Mouse (Mus musculus) spleen, adult 12 weeks (tissue): Measurements from ENCODE around the gene Wdr6.
"Not testable (repeated sequence)": the region's sequence is repeated elsewhere in the genome, so short reads cannot be mapped to it uniquely, and the experiment has no call there.

Experiments
- DNase-seq: peaks from one replicate; pipeline ENCODE4 v3.0.0; 2022; ENCODE audit warnings: low spot score

Gene Wdr6

GRCm38 (mm10) chr9:108578545-108579343 is at the start of gene Wdr6:
TSS of gene Wdr6 (minus strand) at chr9:108578739.
- DNase-seq: peak; percentile 74

DNA sequence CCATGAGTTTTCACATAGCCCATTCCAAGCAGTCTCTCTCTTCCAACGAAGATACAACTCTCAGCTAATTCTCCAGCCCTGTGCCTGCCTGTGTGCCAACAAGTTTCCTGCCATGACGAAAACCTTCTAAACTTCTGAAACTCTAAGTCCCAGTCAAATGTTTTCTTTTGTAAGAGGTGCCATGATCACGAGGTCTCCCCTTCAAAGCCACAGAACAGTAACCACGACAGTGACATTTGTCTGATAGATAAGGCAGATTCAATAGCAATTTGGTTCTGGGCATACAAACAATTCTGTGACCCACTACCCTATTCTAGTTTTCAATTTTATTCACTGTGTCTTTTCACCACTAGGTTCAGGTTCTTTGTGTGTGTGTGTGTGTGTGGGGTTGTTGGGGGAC is 49.6 kb upstream of the Wdr6 start:
- no peak for DNase-seq

DNA sequence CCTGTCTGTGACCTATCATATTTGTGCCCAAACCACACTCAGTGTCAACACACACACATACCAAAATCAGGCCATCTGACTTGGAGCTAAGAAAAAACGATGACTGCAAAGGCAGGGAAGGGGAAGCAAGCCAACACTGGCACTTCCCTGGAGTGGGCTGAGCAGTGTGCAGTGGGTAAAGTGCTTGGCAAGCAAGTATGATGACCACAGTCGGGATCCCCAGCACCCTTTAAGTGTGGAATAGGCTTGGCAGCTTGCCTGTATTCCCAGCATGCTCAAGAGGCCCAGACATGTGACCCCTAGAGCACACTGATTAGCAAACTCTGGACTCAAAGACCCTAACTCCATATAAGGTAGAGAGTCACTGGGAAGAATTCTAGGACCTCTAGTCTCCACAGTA is 48.0 kb upstream of the Wdr6 start:
- no peak for DNase-seq

- DNase-seq: no peak
Observed at GRCm38 (mm10) chr9:108617301-108617700, 38.8 kb upstream of the Wdr6 start.

- DNase-seq: no peak
Observed at GRCm38 (mm10) chr9:108611488-108611887, 32.9 kb upstream of the Wdr6 start.

DNA sequence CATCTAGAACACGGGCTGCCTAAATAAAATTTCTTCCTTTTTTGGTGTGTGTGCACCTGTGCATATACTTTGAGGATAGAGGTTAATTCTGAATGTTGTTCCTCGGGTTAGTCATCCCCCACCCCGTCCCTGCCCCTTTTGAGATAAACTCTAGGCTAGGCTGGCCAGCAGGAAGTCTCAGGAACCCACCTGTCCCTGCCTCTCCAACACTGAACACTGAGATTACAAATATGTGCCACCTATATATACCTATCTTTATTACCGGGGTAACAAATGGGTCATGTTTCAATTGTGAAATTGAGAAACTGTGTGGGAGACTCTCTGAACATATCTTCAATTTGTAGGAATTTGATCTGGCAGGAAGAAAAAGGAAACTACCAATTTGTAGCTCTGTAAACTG is 30.4 kb upstream of the Wdr6 start:
- DNase-seq: no peak

DNA sequence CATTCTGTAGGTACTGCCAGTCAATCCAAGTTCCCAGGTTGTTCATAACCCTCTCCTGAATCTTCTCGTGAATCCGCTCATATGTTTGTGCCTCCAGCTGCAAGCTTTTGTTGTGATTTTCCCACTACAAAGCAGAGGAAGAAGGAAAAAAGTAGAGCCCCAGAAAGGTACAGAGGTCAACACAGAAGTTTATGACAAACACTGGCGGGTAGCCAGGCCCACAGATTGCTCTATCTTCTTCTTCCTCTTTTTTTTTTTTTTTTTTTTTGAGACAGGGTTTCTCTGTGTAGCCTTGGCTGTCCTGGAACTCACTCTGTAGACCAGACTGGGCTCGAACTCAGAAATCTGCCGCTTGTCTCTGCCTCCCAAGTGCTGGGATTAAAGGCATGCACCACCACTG is 29.4 kb upstream of the Wdr6 start:
- not testable (repeated sequence) for DNase-seq

GRCm38 (mm10) chr9:108601986-108602385 is 23.4 kb upstream of the Wdr6 start:
- no peak for DNase-seq

DNA sequence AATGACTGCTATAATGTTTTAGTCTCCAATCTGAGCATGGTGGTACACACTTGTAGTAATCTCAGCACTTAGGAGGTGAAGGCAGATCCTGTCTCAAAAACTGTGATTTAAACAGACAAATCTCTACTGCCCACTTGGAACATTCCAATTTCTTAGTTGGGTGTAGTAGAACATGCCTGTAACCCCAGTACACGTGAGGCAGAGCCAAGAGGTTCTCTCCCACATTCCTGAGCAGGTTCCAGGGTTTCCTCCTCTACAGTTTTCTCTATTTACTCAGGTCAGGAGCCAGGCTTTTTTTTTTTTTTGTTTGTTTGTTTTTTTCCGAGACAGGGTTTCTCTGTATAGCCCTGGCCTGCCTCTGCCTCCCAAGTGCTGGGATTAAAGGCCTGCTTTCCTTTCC is 21.5 kb upstream of the Wdr6 start:
- DNase-seq: no peak

GRCm38 (mm10) chr9:108599021-108599566 is 20.6 kb upstream of the Wdr6 start:
- no peak for DNase-seq

DNA sequence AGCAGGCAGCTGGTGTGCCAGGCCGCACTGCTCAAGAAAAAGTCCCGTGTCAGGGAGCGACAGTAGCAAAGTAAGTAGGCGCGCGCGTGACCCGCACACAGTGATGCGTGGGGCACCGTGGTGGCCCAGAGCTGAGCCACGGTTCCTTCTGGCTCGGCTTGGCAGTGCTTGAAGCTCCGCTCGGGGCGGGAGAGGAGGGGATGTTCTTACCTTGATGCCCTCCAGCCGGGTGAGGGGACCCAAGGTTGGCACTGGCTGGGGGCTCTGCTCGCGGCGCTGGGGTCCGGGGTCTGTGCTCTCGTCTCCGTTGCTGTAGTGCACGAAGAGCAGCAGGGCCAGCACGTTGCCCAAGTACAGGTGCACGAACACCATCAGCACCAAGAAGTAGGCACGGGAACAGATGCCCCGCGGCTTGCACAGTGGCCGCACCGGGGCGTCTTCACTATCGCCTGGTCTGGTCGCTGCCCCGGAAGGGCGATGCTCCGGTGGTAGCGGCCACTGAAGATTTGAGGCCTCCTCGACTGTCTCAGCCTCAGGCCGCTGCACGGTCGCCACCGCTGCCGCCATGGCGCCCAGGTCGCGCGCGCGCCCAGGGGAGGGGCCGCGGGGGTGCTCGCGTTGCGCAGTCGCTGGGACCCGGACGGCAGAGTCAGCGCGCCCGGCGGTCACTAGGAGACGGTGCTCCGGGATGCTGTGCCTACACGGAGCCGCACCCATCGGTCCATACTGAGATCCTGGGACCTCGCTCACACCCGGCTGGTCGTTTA is 18.6 kb upstream of the Wdr6 start, which contains the start of gene P4htm:
P4htm (minus strand) TSS at position 670 of the 767 bp plus-strand sequence.
- no peak for DNase-seq

- no peak for DNase-seq
Observed at GRCm38 (mm10) chr9:108594354-108594753, 15.8 kb upstream of the Wdr6 start.

DNA sequence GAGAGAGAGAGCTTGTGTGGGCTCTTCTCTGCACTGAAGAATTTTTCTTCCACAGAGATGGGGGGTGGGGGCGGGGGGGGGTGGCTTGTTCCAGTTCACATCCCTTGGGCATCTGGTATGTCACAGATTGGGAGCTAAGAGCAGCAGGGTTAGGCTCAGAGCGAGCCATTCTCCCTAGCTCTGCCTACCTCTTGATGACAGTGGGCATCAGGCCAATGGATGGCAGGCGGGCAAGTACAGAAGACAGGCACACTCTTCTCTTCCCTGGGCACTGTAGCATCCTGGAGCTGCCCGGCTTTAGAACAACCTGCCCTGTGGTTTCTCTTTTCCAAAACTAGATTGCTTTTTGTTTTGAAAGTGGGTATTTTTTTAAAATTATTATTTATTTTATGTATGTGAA is 12.9 kb upstream of the Wdr6 start:
- no peak for DNase-seq

DNA sequence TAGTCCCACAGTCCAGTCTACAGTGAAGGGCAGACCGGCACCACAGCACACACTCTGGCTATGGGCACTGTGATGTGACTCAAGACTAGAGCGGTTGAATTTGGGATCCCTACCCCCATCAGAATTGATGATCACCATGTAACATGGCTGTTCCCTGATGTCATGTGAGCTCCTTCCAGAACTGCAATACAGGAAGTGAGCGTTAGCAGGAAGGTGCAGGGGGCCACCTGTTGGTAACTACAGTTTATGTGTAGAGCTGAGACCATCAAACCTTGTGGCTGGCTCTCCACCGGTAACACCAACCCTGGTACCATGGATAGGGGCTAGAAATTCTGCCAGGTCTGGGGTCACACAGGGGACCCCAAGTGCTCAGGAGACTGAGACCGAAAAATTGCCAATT is 10.7 kb upstream of the Wdr6 start:
- no peak for DNase-seq

GRCm38 (mm10) chr9:108587571-108588180 is 9.1 kb upstream of the Wdr6 start:
- no peak for DNase-seq

GRCm38 (mm10) chr9:108579344-108579690 is 778 bp upstream of the Wdr6 start:
- no peak for DNase-seq

GRCm38 (mm10) chr9:108577934-108578544 is 500 bp downstream of the Wdr6 start:
- DNase-seq: no peak

DNA sequence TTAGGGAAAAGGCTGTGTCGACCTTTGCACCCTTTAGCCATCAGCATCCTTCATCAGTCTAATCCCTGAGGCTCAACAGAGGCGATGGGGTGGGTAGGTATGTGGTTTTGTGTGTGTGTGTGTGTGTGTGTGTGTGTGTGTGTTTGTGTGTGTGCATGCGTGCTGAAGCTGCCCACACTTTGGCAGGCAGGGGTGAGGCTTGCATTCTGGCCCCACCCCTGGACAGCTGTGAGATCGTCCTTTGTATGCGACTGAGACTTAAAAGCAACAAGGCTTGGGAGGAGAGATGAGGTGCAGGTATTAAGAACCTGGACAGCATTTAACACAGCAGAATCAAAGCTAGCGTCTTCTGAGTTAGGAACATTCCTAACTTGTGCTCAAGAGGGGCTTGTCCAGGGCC is 1.5 kb downstream of the Wdr6 start:
- no peak for DNase-seq

DNA sequence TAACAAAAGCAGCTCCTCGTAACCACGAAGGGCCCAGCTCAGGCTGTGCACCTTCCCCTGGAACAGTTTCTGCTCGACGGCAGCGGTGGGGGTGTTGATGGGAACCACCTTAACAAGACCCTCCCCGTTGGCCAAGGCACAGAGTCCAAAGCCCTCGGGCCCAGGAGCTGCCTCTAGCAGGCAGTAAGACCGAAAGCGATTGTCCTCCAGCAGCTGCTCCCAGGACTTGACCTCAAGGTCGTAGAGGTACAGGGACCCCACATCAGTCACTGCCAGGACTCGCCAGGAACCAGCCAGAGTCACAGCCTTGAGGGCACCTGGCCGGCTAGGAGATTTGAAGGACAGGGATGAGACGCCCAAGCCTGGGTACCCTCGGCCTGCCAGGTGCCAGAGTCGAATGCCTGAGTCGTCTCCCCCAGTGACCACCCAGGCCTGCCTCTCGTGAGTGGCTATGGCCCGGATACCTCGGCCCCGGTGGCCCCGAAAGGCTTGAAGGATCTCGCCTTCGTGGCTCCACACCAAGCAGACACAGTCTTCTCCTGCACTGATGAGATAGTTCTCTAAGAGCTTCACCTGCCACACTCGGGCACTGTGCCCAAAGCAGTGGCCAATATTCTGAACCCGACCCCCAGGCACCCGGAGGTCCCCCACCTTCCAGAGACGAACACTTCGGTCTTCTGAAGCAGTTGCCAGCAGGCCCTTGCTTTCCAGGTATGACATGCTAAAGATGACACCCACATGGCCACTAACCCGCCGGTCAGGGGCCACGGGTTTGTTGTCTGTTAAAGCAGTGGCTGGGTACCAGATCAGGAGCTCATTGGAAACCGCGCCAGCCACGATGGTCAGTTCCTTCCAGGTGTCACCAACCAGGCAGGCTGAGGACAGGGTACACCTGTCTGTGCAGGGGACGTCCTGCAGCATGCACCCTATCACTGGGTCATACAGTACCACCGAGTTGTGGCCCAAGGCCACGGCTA is 2.9 kb downstream of the Wdr6 start:
- DNase-seq: no peak

- no peak for DNase-seq
Observed at GRCm38 (mm10) chr9:108574921-108575320, 3.6 kb downstream of the Wdr6 start.
